Mouse (Mus musculus): ENCODE measurements around the gene Gm17622. TPM values are rescaled to one million over a fixed set of nuclear protein-coding genes. Genes with fewer than 3 reads are reported as not detected.

The Gm17622 gene
- polyA plus RNA-seq, 1 experiment from 2014 or later, result not detected

- Histone ChIP-seq H3K27ac (no peak within 1 kb of the TSS), H3K9me3 (replicated peaks; ENCODE audit: low read length) (no peaks in the 10 kb centered on the region)
- DNase-seq (ENCODE audit: low spot score), result no peak
Measured at GRCm38 (mm10) chr13:96470957-96471356, 19.6 kb upstream of the Gm17622 start, which contains the start of gene Ankdd1b. TSS of gene Ankdd1b (minus strand) at chr13:96471198.

GRCm38 (mm10) chr13:96477226-96477625, 13.3 kb upstream of the Gm17622 start:
- H3K27ac ChIP-seq, result no peak overlapping the region
- DNase-seq (ENCODE audit: low spot score) (no peak), ATAC-seq (replicated peaks; ENCODE audit: low FRiP score, low read depth) (no peak)
- TF ChIP-seq CTCF (IDR thresholded peaks at IDR 0.05; ENCODE audit: low read depth), result no peak
- no peaks in the 10 kb centered on the region for H3K9me3 ChIP-seq (replicated peaks; ENCODE audit: low read length)
- H3K4me2 ChIP-seq (ENCODE audit: low read length), result no peak overlapping the region
- no peak overlapping the region for H3K9ac ChIP-seq (ENCODE audit: low read depth, low read length)
- no peaks in the 10 kb centered on the region for H3K27me3 ChIP-seq (ENCODE audit: insufficient read depth, low read length)
- no peak overlapping the region for H3K4me3 ChIP-seq (replicated peaks; ENCODE audit: low read depth, low read length)
- no peaks in the 10 kb centered on the region for H3K4me1 ChIP-seq (replicated peaks; ENCODE audit: insufficient read depth, low read length)
- 84% methylated on average over 4 of the region's 4 CpGs for WGBS
- H3K36me3 ChIP-seq (ENCODE audit: insufficient read depth, low read length), result no peaks in the 10 kb centered on the region

More at GRCm38 (mm10) chr13:96470957-96471356, 19.6 kb upstream of the Gm17622 start, which contains the start of gene Ankdd1b:
- Histone ChIP-seq H3K4me1 (replicated peaks; ENCODE audit: insufficient read depth, low read length) (no peaks in the 10 kb centered on the region), H3K27me3 (ENCODE audit: insufficient read depth, low read length) (no peaks in the 10 kb centered on the region), H3K9ac (ENCODE audit: low read depth, low read length) (no peak within 1 kb of the TSS), H3K36me3 (ENCODE audit: insufficient read depth, low read length) (no peaks in the 10 kb centered on the region), H3K4me2 (ENCODE audit: low read length) (no peak within 1 kb of the TSS), H3K4me3 (replicated peaks; ENCODE audit: low read depth, low read length) (no peak within 1 kb of the TSS)
- WGBS, result 84% methylated on average over 14 of the region's 14 CpGs
- TF ChIP-seq CTCF (IDR thresholded peaks at IDR 0.05; ENCODE audit: low read depth), result no peak
- ATAC-seq (replicated peaks; ENCODE audit: low FRiP score, low read depth), result no peak

- Histone ChIP-seq H3K4me2 (ENCODE audit: low read length) (no peak overlapping the region), H3K27ac (no peak overlapping the region), H3K9me3 (replicated peaks; ENCODE audit: low read length) (no peaks in the 10 kb centered on the region), H3K4me3 (replicated peaks; ENCODE audit: low read depth, low read length) (no peak overlapping the region), H3K27me3 (ENCODE audit: insufficient read depth, low read length) (no peaks in the 10 kb centered on the region), H3K9ac (ENCODE audit: low read depth, low read length) (no peak overlapping the region), H3K36me3 (ENCODE audit: insufficient read depth, low read length) (no peaks in the 10 kb centered on the region), H3K4me1 (replicated peaks; ENCODE audit: insufficient read depth, low read length) (no peaks in the 10 kb centered on the region)
- ATAC-seq (replicated peaks; ENCODE audit: low FRiP score, low read depth) (no peak), DNase-seq (ENCODE audit: low spot score) (no peak)
- 100% methylated on average over 1 of the region's 1 CpGs for WGBS
- no peak for TF ChIP-seq CTCF (IDR thresholded peaks at IDR 0.05; ENCODE audit: low read depth)
Measured at GRCm38 (mm10) chr13:96478991-96479390, 11.5 kb upstream of the Gm17622 start.

DNA sequence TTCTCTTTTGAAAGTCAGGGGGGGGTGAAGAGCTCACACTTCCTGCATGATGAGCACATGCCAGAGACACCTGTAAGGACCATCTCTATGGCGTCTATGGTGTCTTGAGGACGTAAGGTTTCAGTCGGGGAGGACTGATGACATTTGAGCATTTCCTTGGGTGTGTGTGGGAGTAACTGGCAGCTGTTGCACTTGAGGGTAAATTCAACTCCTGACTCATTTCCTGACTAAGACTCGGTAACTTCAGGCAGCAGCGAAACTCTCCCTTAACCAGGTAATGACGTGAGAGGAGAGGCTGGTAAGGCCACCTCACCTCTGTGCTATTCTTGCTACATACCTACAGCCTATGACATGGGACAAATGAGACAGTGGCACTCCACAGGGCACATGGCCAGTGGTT, 3.3 kb upstream of the Gm17622 start:
- no peaks in the 10 kb centered on the region for H3K4me1 ChIP-seq (replicated peaks; ENCODE audit: insufficient read depth, low read length)
- no peak for ATAC-seq (replicated peaks; ENCODE audit: low FRiP score, low read depth)
- no peak overlapping the region for H3K4me3 ChIP-seq (replicated peaks; ENCODE audit: low read depth, low read length)
- H3K27ac ChIP-seq, result no peak overlapping the region
- peaks cover 13% of the 10 kb centered on the region for H3K36me3 ChIP-seq (ENCODE audit: insufficient read depth, low read length)
- no peak for DNase-seq (ENCODE audit: low spot score)
- no peak overlapping the region for H3K9ac ChIP-seq (ENCODE audit: low read depth, low read length)
- no peaks in the 10 kb centered on the region for H3K9me3 ChIP-seq (replicated peaks; ENCODE audit: low read length)
- WGBS, result 60% methylated on average over 6 of the region's 6 CpGs
- no peak for TF ChIP-seq CTCF (IDR thresholded peaks at IDR 0.05; ENCODE audit: low read depth)
- no peak overlapping the region for H3K4me2 ChIP-seq (ENCODE audit: low read length)
- no peaks in the 10 kb centered on the region for H3K27me3 ChIP-seq (ENCODE audit: insufficient read depth, low read length)

DNA sequence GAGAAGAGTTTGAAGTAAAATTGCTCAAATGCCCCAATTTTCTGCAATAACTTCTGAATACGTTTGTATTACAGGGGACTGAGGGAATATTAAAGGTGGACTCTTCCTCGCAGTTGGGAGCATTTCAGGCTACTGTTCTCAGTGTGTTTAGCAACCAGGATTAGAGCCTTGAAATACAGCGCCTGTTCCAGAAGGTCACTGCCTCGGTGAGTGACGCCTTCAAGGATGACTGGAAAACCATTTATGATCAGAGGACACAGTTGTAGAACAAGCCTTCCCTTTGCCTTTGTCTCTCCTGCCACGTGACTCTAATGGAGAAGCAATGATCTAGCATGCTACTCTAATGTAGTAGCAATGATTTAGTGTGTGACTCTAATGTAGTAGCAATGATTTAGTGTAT, 2.6 kb upstream of the Gm17622 start:
- H3K4me2 ChIP-seq (ENCODE audit: low read length), result no peak overlapping the region
- no peak overlapping the region for H3K4me3 ChIP-seq (replicated peaks; ENCODE audit: low read depth, low read length)
- DNase-seq (ENCODE audit: low spot score) (no peak), ATAC-seq (replicated peaks; ENCODE audit: low FRiP score, low read depth) (no peak)
- no peak for TF ChIP-seq CTCF (IDR thresholded peaks at IDR 0.05; ENCODE audit: low read depth)
- H3K9ac ChIP-seq (ENCODE audit: low read depth, low read length), result no peak overlapping the region
- no peaks in the 10 kb centered on the region for H3K4me1 ChIP-seq (replicated peaks; ENCODE audit: insufficient read depth, low read length)
- H3K27ac ChIP-seq, result no peak overlapping the region
- H3K36me3 ChIP-seq (ENCODE audit: insufficient read depth, low read length), result peaks cover 13% of the 10 kb centered on the region
- H3K27me3 ChIP-seq (ENCODE audit: insufficient read depth, low read length), result no peaks in the 10 kb centered on the region
- WGBS, result 84% methylated on average over 6 of the region's 6 CpGs
- no peaks in the 10 kb centered on the region for H3K9me3 ChIP-seq (replicated peaks; ENCODE audit: low read length)

DNA sequence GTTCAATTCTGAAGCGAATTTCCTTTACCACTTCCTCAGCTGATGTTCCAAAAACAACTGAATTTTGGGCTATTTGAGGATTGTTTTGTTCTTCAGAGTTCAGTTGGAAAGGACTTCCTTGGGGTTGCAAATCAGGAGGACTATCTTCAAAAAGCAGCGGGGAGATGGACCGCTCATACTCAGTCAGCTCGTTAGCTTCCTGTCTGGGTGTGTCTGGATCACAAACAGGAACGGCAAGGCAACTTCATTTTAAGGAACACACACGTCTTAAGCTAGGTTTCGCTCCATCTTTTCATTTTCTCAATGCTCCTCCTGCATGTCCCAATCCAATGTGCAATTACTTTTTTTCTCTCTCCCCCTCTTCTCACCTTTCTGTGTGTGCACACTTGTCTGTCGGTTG, 6.1 kb downstream of the Gm17622 start:
- no peak for TF ChIP-seq CTCF (IDR thresholded peaks at IDR 0.05; ENCODE audit: low read depth)
- Histone ChIP-seq H3K4me3 (replicated peaks; ENCODE audit: low read depth, low read length) (no peak overlapping the region), H3K36me3 (ENCODE audit: insufficient read depth, low read length) (peaks cover 8% of the 10 kb centered on the region; the same call in 1 of the 2 replicates), H3K4me2 (ENCODE audit: low read length) (no peak overlapping the region), H3K4me1 (replicated peaks; ENCODE audit: insufficient read depth, low read length) (no peaks in the 10 kb centered on the region), H3K9ac (ENCODE audit: low read depth, low read length) (no peak overlapping the region), H3K9me3 (replicated peaks; ENCODE audit: low read length) (no peaks in the 10 kb centered on the region), H3K27ac (no peak overlapping the region), H3K27me3 (ENCODE audit: insufficient read depth, low read length) (no peaks in the 10 kb centered on the region)
- no peak for ATAC-seq (replicated peaks; ENCODE audit: low FRiP score, low read depth)
- no peak for DNase-seq (ENCODE audit: low spot score)
- 76% methylated on average over 8 of the region's 8 CpGs for WGBS

- no peak for TF ChIP-seq CTCF (IDR thresholded peaks at IDR 0.05; ENCODE audit: low read depth)
- WGBS, result 89% methylated on average over 2 of the region's 2 CpGs
- H3K9ac ChIP-seq (ENCODE audit: low read depth, low read length), result no peak overlapping the region
- H3K36me3 ChIP-seq (ENCODE audit: insufficient read depth, low read length), result peaks cover 8% of the 10 kb centered on the region; the same call in 1 of the 2 replicates
- no peaks in the 10 kb centered on the region for H3K9me3 ChIP-seq (replicated peaks; ENCODE audit: low read length)
- H3K4me3 ChIP-seq (replicated peaks; ENCODE audit: low read depth, low read length), result no peak overlapping the region
- no peak overlapping the region for H3K27ac ChIP-seq
- no peaks in the 10 kb centered on the region for H3K4me1 ChIP-seq (replicated peaks; ENCODE audit: insufficient read depth, low read length)
- H3K4me2 ChIP-seq (ENCODE audit: low read length), result no peak overlapping the region
- DNase-seq (ENCODE audit: low spot score) (no peak), ATAC-seq (replicated peaks; ENCODE audit: low FRiP score, low read depth) (no peak)
- H3K27me3 ChIP-seq (ENCODE audit: insufficient read depth, low read length), result no peaks in the 10 kb centered on the region
Measured at GRCm38 (mm10) chr13:96499891-96500290, 9.4 kb downstream of the Gm17622 start.
